Mouse (Mus musculus) kidney, embryonic 16.5 days (tissue): Measurements from ENCODE around the gene Gpr37l1. TPM values are rescaled to one million over a fixed set of nuclear protein-coding genes. Genes with fewer than 3 reads are reported as not detected.

Experiments used
- ATAC-seq: fragments of 200-750 bp; cut with Nextera tagmentation; 2 replicates; pipeline ENCODE4 v1.8.0; 2017; ENCODE audit warnings: moderate TSS enrichment; ENCODE audit not compliant: low FRiP score, low TSS enrichment
- H3K27ac ChIP-seq: fragments of 300-500 bp; sonication (generic); 2 replicates; pipeline ENCODE4 v1.5.1; 2014; ENCODE audit warnings: low read length
- H3K27me3 ChIP-seq: fragments of 300-500 bp; sonication (generic); 2 replicates; pipeline ENCODE4 v1.6.1; 2014; ENCODE audit warnings: low read length, control low read depth, mixed read lengths; ENCODE audit not compliant: insufficient read depth
- H3K36me3 ChIP-seq: fragments of 300-500 bp; sonication (generic); 2 replicates; pipeline ENCODE4 v1.6.1; 2014; ENCODE audit warnings: low read length, control low read depth, mixed read lengths; ENCODE audit not compliant: insufficient read depth
- H3K4me1 ChIP-seq: fragments of 300-500 bp; sonication (generic); 2 replicates; pipeline ENCODE4 v1.6.1; 2014; ENCODE audit warnings: low read length, control low read depth, mixed read lengths; ENCODE audit not compliant: insufficient read depth
- H3K4me2 ChIP-seq: fragments of 300-500 bp; sonication (generic); replicated peaks from 2 replicates; pipeline ENCODE4 v1.6.1; 2014; ENCODE audit warnings: low read depth, low read length
- H3K4me3 ChIP-seq: fragments of 300-500 bp; sonication (generic); 2 replicates; pipeline ENCODE4 v1.5.1; 2014; ENCODE audit warnings: mild to moderate bottlenecking, low read length
- H3K9ac ChIP-seq: fragments of 300-500 bp; sonication (generic); replicated peaks from 2 replicates; pipeline ENCODE4 v1.6.1; 2014; ENCODE audit warnings: low read length
- H3K9me3 ChIP-seq: fragments of 300-500 bp; sonication (generic); 2 replicates; pipeline ENCODE4 v1.6.1; 2016; ENCODE audit warnings: low read length, control low read depth
- WGBS: fragments of 180-500 bp; shearing (Covaris S2); extraction: QIAGEN DNeasy Blood & Tissue Kit; methylation state at CpG from one replicate; pipeline ENCODE4 v1.1.7; 2014; 5-methylcytosine and 5-hydroxymethylcytosine counted together
- polyA plus RNA-seq: library from polyadenylated mRNA; unstranded; fragments of >200 nt; fragmentation: Nextera tagmentation; extraction: Ambion mirVana; gene quantifications from 2 replicates; pipeline ENCODE4 v1.2.1, GENCODE M21; 2015

The Gpr37l1 gene
- polyA plus RNA-seq, result 0.10 TPM in 1 of 2 replicates, not detected in the other

DNA sequence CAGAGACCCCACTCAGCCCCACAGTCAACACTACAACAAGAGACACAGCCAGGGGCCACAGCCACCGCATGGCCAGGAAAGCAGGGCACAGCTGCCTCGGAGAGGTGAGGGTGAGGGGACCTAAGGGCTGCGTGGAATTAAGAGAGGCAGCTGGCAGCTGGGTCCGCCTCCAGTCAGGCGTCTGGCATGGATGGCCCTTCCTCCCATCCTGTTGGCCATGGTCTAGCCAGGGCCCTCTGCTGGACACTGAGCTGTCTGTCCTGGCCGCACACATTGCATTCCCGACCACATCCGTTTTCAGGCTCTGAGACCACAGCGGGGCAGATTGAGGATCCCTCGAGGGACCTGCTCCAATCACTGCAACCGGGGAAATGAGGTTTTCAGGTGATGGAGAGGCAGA is at the start of gene Gpr37l1:
Gpr37l1 (minus strand) TSS at position 247 of the 400 bp plus-strand sequence.
- H3K4me2 ChIP-seq, result no peak within 1 kb of the TSS
- H3K27me3 ChIP-seq, result no peaks in the 10 kb centered on the region
- H3K9me3 ChIP-seq, result no peaks in the 10 kb centered on the region
- WGBS, result 62% methylated on average over 11 of the region's 11 CpGs
- H3K4me1 ChIP-seq, result no peaks in the 10 kb centered on the region
- no peak within 1 kb of the TSS for H3K4me3 ChIP-seq
- no peak for ATAC-seq
- no peaks in the 10 kb centered on the region for H3K36me3 ChIP-seq
- no peak within 1 kb of the TSS for H3K9ac ChIP-seq
- no peak within 1 kb of the TSS for H3K27ac ChIP-seq

GRCm38 (mm10) chr1:135213772-135214640 is 46.5 kb upstream of the Gpr37l1 start:
- ATAC-seq, result no peak
- Histone ChIP-seq H3K4me3 (no peak overlapping the region), H3K9ac (no peak overlapping the region), H3K9me3 (no peaks in the 10 kb centered on the region), H3K4me2 (no peak overlapping the region), H3K27me3 (no peaks in the 10 kb centered on the region), H3K4me1 (no peaks in the 10 kb centered on the region), H3K27ac (no peak overlapping the region), H3K36me3 (no peaks in the 10 kb centered on the region)
- WGBS, result 83% methylated on average over 9 of the region's 9 CpGs

DNA sequence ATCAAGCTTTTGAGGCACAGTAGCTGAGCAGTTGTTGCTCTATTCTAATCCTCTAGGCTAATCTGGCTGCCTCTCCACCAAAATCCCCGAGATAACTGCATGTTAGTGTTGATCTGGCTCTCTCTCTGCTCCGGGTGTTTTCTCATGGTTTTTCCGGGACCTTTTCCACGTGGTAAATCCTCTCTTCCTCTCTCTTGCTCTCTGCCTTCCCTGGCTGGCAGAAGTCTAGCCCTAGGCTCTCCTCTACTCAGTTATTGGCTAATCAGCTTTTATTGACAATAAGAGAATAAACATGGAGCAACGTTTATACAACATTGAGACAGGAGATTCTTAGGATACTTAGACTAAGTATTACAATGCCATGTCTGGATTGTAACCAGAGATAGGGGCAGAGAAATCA is 42.9 kb upstream of the Gpr37l1 start:
- H3K27me3 ChIP-seq, result no peaks in the 10 kb centered on the region
- no peak overlapping the region for H3K27ac ChIP-seq
- H3K4me1 ChIP-seq, result no peaks in the 10 kb centered on the region
- no peak overlapping the region for H3K9ac ChIP-seq
- H3K4me2 ChIP-seq, result no peak overlapping the region
- no peaks in the 10 kb centered on the region for H3K36me3 ChIP-seq
- ATAC-seq, result no peak
- 66% methylated on average over 5 of the region's 5 CpGs for WGBS
- H3K9me3 ChIP-seq, result no peaks in the 10 kb centered on the region
- H3K4me3 ChIP-seq, result no peak overlapping the region

- H3K9ac ChIP-seq, result no peak overlapping the region
- H3K4me1 ChIP-seq, result peaks cover 11% of the 10 kb centered on the region
- no peaks in the 10 kb centered on the region for H3K27me3 ChIP-seq
- no peak overlapping the region for H3K4me2 ChIP-seq
- no peaks in the 10 kb centered on the region for H3K9me3 ChIP-seq
- H3K4me3 ChIP-seq, result no peak overlapping the region
- H3K36me3 ChIP-seq, result no peaks in the 10 kb centered on the region
- ATAC-seq, result no peak
- no peak overlapping the region for H3K27ac ChIP-seq
- 70% methylated on average over 9 of the region's 9 CpGs for WGBS
Measured at GRCm38 (mm10) chr1:135208716-135209115, 41.2 kb upstream of the Gpr37l1 start.

DNA sequence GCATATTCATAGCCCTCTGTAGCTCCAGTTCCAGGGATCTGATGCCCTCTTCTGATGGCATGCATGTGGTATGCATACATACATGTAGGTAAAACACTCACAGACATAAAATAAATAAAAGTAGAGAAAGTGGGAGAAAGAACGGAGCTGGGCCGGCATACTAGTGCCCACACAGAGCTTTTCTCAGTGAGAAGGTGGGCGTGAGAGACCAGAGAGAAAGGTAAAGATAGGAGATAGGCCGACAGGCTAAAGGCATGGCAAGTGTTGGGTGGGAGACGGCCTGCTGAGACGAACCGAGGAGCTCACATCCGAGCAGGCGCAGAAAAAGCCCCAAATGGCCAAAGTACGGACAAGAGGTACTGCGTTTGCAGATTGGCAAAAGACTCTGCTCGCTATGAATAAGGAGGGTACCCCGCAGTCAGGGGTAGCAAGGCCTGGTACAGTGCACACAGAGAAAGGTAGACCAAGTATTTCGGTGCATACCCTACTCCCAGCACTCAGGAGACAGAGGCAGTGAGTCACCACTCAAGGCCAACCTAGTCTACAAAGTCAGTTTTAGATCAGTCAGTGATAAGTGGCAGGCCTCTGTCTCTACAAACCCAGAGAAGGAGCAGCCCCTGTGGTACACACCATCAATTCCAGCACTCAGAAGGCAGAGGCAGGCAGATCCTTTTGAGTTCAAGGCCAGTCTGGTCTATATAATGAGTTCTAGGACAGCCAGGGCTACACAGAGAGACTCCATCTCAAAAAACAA is 39.3 kb upstream of the Gpr37l1 start:
- Histone ChIP-seq H3K36me3 (no peaks in the 10 kb centered on the region), H3K27ac (no peak overlapping the region), H3K27me3 (no peaks in the 10 kb centered on the region), H3K4me1 (peaks cover 11% of the 10 kb centered on the region), H3K4me3 (no peak overlapping the region), H3K9me3 (no peaks in the 10 kb centered on the region), H3K4me2 (no peak overlapping the region), H3K9ac (no peak overlapping the region)
- 90% methylated on average over 14 of the region's 14 CpGs for WGBS
- no peak for ATAC-seq

GRCm38 (mm10) chr1:135205257-135205656 is 37.8 kb upstream of the Gpr37l1 start:
- ATAC-seq, result no peak
- Histone ChIP-seq H3K4me2 (no peak overlapping the region), H3K36me3 (no peaks in the 10 kb centered on the region), H3K27ac (peak overlapping the region; percentile 81), H3K4me1 (peaks cover 11% of the 10 kb centered on the region), H3K9me3 (no peaks in the 10 kb centered on the region), H3K4me3 (no peak overlapping the region), H3K27me3 (no peaks in the 10 kb centered on the region), H3K9ac (no peak overlapping the region)
- 63% methylated on average over 4 of the region's 4 CpGs for WGBS

DNA sequence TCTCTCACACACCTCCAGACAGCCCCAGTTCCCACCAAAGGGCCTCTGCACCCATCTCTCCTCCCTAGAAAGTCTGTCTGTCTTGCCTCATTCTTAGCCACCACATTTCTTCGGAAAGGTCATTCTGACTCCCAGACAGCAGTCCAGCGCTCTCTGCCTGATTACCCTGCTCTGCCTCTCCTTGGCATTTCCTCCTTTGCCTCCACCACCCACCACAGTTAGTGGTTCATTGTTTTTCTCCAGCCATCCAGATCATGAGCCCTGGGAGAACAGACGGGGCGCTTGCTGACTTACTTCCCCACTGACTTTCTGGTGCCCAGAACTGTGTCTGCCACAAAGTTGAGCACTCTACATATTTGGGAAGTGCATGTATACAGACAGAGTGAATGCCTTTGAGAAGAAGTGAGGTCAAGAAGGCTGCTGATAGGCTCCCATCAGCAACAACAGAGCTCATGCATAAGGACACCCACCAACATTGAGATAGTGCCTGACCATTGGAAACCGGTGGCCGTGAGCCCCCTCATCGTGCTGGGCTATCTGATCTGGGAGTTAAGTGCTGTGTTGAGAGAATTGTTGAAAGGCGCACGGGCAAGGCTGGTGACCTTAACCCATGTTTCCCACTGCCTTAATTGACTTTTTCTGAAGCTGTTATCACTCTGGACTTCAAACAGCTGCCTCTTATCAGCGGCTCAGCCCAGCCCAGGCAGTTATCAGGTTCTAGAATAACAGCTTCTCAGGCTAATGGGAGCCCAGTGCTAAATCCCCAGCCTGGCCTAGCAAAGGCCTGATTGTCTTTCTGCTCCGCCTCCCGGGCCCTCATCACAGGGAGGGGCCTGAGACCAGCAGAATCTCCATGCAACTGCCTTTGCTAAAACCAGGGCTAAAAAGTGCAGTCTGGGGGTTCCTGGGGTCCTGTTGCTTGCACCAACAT is 37.0 kb upstream of the Gpr37l1 start:
- 22% methylated on average over 12 of the region's 12 CpGs for WGBS
- peak; percentile 78; the same call in 1 of the 2 replicates for ATAC-seq
- H3K9ac ChIP-seq, result no peak overlapping the region
- H3K4me2 ChIP-seq, result no peak overlapping the region
- H3K27ac ChIP-seq, result peak overlapping the region; percentile 81
- no peaks in the 10 kb centered on the region for H3K36me3 ChIP-seq
- no peaks in the 10 kb centered on the region for H3K27me3 ChIP-seq
- H3K9me3 ChIP-seq, result no peaks in the 10 kb centered on the region
- H3K4me3 ChIP-seq, result no peak overlapping the region
- peaks cover 14% of the 10 kb centered on the region for H3K4me1 ChIP-seq

DNA sequence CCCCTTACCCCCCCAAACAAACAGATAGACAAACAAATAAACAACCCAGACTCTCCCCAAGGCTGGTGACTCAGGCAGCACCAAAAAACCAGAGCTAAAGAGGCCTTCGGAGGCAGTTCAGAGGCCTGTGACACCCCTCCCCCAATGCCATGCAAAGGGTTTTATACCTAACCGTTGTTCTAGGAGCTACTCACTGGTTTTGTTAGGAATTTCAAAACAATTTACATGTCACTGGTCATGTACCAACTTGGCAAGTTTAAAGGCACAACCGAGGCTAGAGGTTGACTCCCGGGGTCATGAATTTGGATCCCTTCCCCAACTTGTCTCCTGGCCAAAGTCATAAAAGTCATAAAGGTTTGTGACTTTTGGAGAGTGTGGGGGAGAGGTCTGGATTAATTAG is 32.9 kb upstream of the Gpr37l1 start:
- ATAC-seq, result no peak
- Histone ChIP-seq H3K27ac (no peak overlapping the region), H3K27me3 (no peaks in the 10 kb centered on the region)

GRCm38 (mm10) chr1:135199014-135199819 is 31.7 kb upstream of the Gpr37l1 start:
- Histone ChIP-seq H3K4me1 (peaks cover 14% of the 10 kb centered on the region), H3K4me3 (peak overlapping the region; percentile 23), H3K27me3 (no peaks in the 10 kb centered on the region), H3K36me3 (no peaks in the 10 kb centered on the region), H3K27ac (peak overlapping the region; percentile 91), H3K9me3 (no peaks in the 10 kb centered on the region), H3K9ac (peak overlapping the region; percentile 50), H3K4me2 (peak overlapping the region; percentile 42)
- ATAC-seq, result peak; percentile 88
- 4% methylated on average over 20 of the region's 21 CpGs for WGBS

More for the DNA sequence above, 32.9 kb upstream of the Gpr37l1 start:
- Histone ChIP-seq H3K4me3 (no peak overlapping the region), H3K4me1 (peaks cover 25% of the 10 kb centered on the region), H3K9me3 (no peaks in the 10 kb centered on the region), H3K4me2 (no peak overlapping the region), H3K36me3 (no peaks in the 10 kb centered on the region), H3K9ac (no peak overlapping the region)
- WGBS, result 45% methylated on average over 4 of the region's 4 CpGs
